Mouse (Mus musculus) MEL (cell line): ENCODE results near the gene Mybpc2. TPM values are rescaled to one million over a fixed set of nuclear protein-coding genes. Genes with fewer than 3 reads are reported as not detected.

Experiments used
- DNase-seq: peaks from one replicate; pipeline ENCODE4 v3.0.0; 2011; ENCODE audit warnings: low read depth, low spot score
- H3K27ac ChIP-seq: 2 replicates; pipeline ENCODE4 v1.5.1; 2012; ENCODE audit warnings: low read depth, mild to moderate bottlenecking, control low read depth, low read length, moderate library complexity; ENCODE audit not compliant: control insufficient read depth
- H3K27me3 ChIP-seq, 2 experiments: fragments of 150-350 bp in 1 of 2; sonication (generic) in 1 of 2; 2 replicates each; pipeline ENCODE4 v1.6.1; 2012; ENCODE audit warnings: low read length in 2 of 2, mild to moderate bottlenecking in 2 of 2, improper control_type of control experiment in 1 of 2, moderate library complexity in 1 of 2; ENCODE audit not compliant: insufficient read depth in 2 of 2, control insufficient read depth in 1 of 2
- H3K36me3 ChIP-seq, 2 experiments: 2 replicates each; pipeline ENCODE4 v1.6.1; 2012 to 2014; ENCODE audit warnings: low read length in 2 of 2, improper control_type of control experiment in 1 of 2, inconsistent platforms in 1 of 2, mild to moderate bottlenecking in 1 of 2; ENCODE audit not compliant: insufficient read depth in 2 of 2, control insufficient read depth in 1 of 2
- H3K4me1 ChIP-seq, 2 experiments: fragments of 150-350 bp in 1 of 2; sonication (generic) in 1 of 2; 2 replicates each; pipeline ENCODE4 v1.6.1; 2012; ENCODE audit warnings: low read length in 2 of 2, improper control_type of control experiment in 1 of 2, mild to moderate bottlenecking in 1 of 2; ENCODE audit not compliant: insufficient read depth in 2 of 2, control insufficient read depth in 1 of 2
- H3K4me3 ChIP-seq, 2 experiments: fragments of 150-350 bp in 1 of 2; sonication (generic) in 1 of 2; 2 replicates each; pipeline ENCODE4 v1.5.1; 2012; ENCODE audit warnings: low read depth in 2 of 2, low read length in 2 of 2, mild to moderate bottlenecking in 2 of 2, moderate library complexity in 2 of 2, control low read depth in 1 of 2, improper control_type of control experiment in 1 of 2; ENCODE audit not compliant: control insufficient read depth in 1 of 2, insufficient read depth in 1 of 2
- H3K79me2 ChIP-seq: 2 replicates; pipeline ENCODE4 v1.6.1; 2012; ENCODE audit warnings: mild to moderate bottlenecking, low read length, moderate library complexity; ENCODE audit not compliant: control insufficient read depth, poor library complexity, insufficient read depth
- H3K9ac ChIP-seq: 2 replicates; pipeline ENCODE4 v1.6.1; 2012; ENCODE audit warnings: low read depth, mild to moderate bottlenecking, control low read depth, low read length, moderate library complexity; ENCODE audit not compliant: control insufficient read depth, poor library complexity, severe bottlenecking
- H3K9me3 ChIP-seq: fragments of 150-350 bp; sonication (generic); replicated peaks from 2 replicates; pipeline ENCODE4 v1.6.1; 2012; ENCODE audit warnings: mild to moderate bottlenecking, low read length, improper control_type of control experiment, moderate library complexity; ENCODE audit not compliant: insufficient read depth
- CHD1 ChIP-seq: IDR thresholded peaks from 2 replicates; pipeline ENCODE4 v1.6.1; 2012; ENCODE audit warnings: low read depth, mild to moderate bottlenecking, inconsistent platforms, low read length, improper control_type of control experiment
- CTCF ChIP-seq, 3 experiments: IDR thresholded peaks in 2 of 3; conservative IDR thresholded peaks in 1 of 3; 2 replicates each; pipeline ENCODE4 v1.5.1; 2011 to 2012; ENCODE audit warnings: low read length in 3 of 3, low read depth in 2 of 3, mild to moderate bottlenecking in 2 of 3, improper control_type of control experiment in 1 of 3, inconsistent platforms in 1 of 3, mixed read lengths in 1 of 3, moderate library complexity in 1 of 3; ENCODE audit not compliant: control insufficient read depth in 1 of 3, insufficient read depth in 1 of 3, poor library complexity in 1 of 3, severe bottlenecking in 1 of 3
- E2F4 ChIP-seq: IDR thresholded peaks from 2 replicates; pipeline ENCODE4 v1.6.1; 2011; ENCODE audit warnings: low read depth, low read length, improper control_type of control experiment, borderline replicate concordance
- MAFK ChIP-seq: IDR thresholded peaks from 2 replicates; pipeline ENCODE4 v1.6.1; 2011; ENCODE audit warnings: low read depth, mild to moderate bottlenecking, low read length, improper control_type of control experiment, borderline replicate concordance
- MEF2A ChIP-seq: IDR thresholded peaks from 2 replicates; pipeline ENCODE4 v1.6.1; 2014; ENCODE audit warnings: low read depth, mild to moderate bottlenecking, inconsistent platforms, low read length, improper control_type of control experiment; ENCODE audit not compliant: poor library complexity, insufficient replicate concordance, severe bottlenecking; ENCODE audit errors: extremely low read depth
- MYB ChIP-seq: IDR thresholded peaks from 2 replicates; pipeline ENCODE4 v1.6.1; 2011; ENCODE audit warnings: mild to moderate bottlenecking, low read depth, low read length, improper control_type of control experiment
- MYC ChIP-seq: IDR thresholded peaks from 2 replicates; pipeline ENCODE4 v1.6.1; 2011; ENCODE audit warnings: low read depth, mild to moderate bottlenecking, low read length, improper control_type of control experiment, moderate library complexity
- POLR2AphosphoS5 ChIP-seq: IDR thresholded peaks from 2 replicates; pipeline ENCODE4 v1.6.1; 2012; ENCODE audit warnings: low read depth, borderline replicate concordance, mild to moderate bottlenecking, inconsistent platforms, low read length, moderate library complexity, mixed read lengths
- RAD21 ChIP-seq: IDR thresholded peaks from 2 replicates; pipeline ENCODE4 v1.6.1; 2011; ENCODE audit warnings: mild to moderate bottlenecking, low read depth, low read length, improper control_type of control experiment
- SIN3A ChIP-seq: IDR thresholded peaks from 2 replicates; pipeline ENCODE4 v1.6.1; 2012; ENCODE audit warnings: low read length, improper control_type of control experiment, inconsistent platforms
- SMC3 ChIP-seq: IDR thresholded peaks from 2 replicates; pipeline ENCODE4 v1.6.1; 2011; ENCODE audit warnings: low read depth, low read length, improper control_type of control experiment
- UBTF ChIP-seq: IDR thresholded peaks from 2 replicates; pipeline ENCODE4 v1.6.1; 2012; ENCODE audit warnings: low read depth, mild to moderate bottlenecking, inconsistent platforms, low read length, improper control_type of control experiment, moderate library complexity, borderline replicate concordance; ENCODE audit not compliant: insufficient read depth
- ZC3H11A ChIP-seq: IDR thresholded peaks from 2 replicates; pipeline ENCODE4 v1.6.1; 2012; ENCODE audit warnings: low read depth, mild to moderate bottlenecking, inconsistent platforms, low read length, improper control_type of control experiment
- ZKSCAN1 ChIP-seq: IDR thresholded peaks from 2 replicates; pipeline ENCODE4 v1.6.1; 2012; ENCODE audit warnings: low read depth, mild to moderate bottlenecking, inconsistent platforms, low read length, improper control_type of control experiment, moderate library complexity
- polyA plus RNA-seq, 2 experiments: library from polyadenylated mRNA; stranded (reverse) in 1 of 2; unstranded in 1 of 2; fragments of >175 nt in 1 of 2; fragments of >200 nt in 1 of 2; gene quantifications; 2 replicates each; pipeline versions ENCODE4 v1.2.1 to v1.2.4; 2012; ENCODE audit warnings: low replicate concordance in 2 of 2, low read depth in 1 of 2; ENCODE audit not compliant: insufficient read length in 2 of 2, insufficient read depth in 1 of 2, missing spikeins in 1 of 2
- total RNA-seq: library from RNA; depleted of rRNA; stranded (reverse); fragments of 300-350 nt; gene quantifications from 2 replicates; pipeline ENCODE4 v1.2.3, GENCODE M21; 2012

Mybpc2 gene
- total and polyA plus RNA-seq, 3 experiments = not detected

GRCm38 (mm10) chr7:44560435-44561400 lies 36.3 kb upstream of the Mybpc2 start:
- no peaks in the 10 kb centered on the region for H3K27me3 ChIP-seq
- no peak overlapping the region for H3K9ac ChIP-seq
- peaks cover 0 to 4% of the 10 kb centered on the region in 2 experiments; a peak in 1 of 4 replicates for H3K36me3 ChIP-seq
- H3K4me3 ChIP-seq = no peak overlapping the region
- no peak overlapping the region for H3K27ac ChIP-seq
- no peaks in the 10 kb centered on the region for H3K9me3 ChIP-seq
- TF ChIP-seq RAD21 = peak; percentile 83
- peak; percentile 76 for TF ChIP-seq SMC3
- TF ChIP-seq ZKSCAN1 = no peak
- TF ChIP-seq MAFK = no peak
- no peak for TF ChIP-seq UBTF
- no peak for TF ChIP-seq SIN3A
- no peak for TF ChIP-seq MYB
- no peak for TF ChIP-seq E2F4
- peak; percentile 56 to 77 (median 67) for TF ChIP-seq CTCF (IDR thresholded peaks at IDR 0.05 in 2 of 3, conservative IDR thresholded peaks at IDR 0.05 in 1 of 3; ENCODE audit: control insufficient read depth in 1 of 3, insufficient read depth in 1 of 3, low read depth in 2 of 3, low read length in 3 of 3, poor library complexity in 1 of 3, severe bottlenecking in 1 of 3)
- no peak for TF ChIP-seq CHD1
- TF ChIP-seq MEF2A = no peak
- peak; percentile 62 for TF ChIP-seq ZC3H11A
- TF ChIP-seq, all 39 proteins: peak for 4
- no peaks in the 10 kb centered on the region for H3K79me2 ChIP-seq
- peaks cover 0 to 7% of the 10 kb centered on the region in 2 experiments; a peak in 3 of 4 replicates for H3K4me1 ChIP-seq
- peak; percentile 83 for DNase-seq

GRCm38 (mm10) chr7:44557629-44558028 lies 33.2 kb upstream of the Mybpc2 start:
- Histone ChIP-seq H3K4me1 (peaks cover 0 to 14% of the 10 kb centered on the region in 2 experiments; a peak in 3 of 4 replicates), H3K9me3 (no peaks in the 10 kb centered on the region), H3K27me3 (no peaks in the 10 kb centered on the region), H3K79me2 (peaks cover 5% of the 10 kb centered on the region), H3K4me3 (no peak overlapping the region), H3K9ac (no peak overlapping the region), H3K27ac (no peak overlapping the region), H3K36me3 (peaks cover 0 to 4% of the 10 kb centered on the region in 2 experiments; a peak in 1 of 4 replicates)
- TF ChIP-seq MYC (no peak), POLR2AphosphoS5 (no peak), ZC3H11A (no peak)
- DNase-seq = no peak
